Mouse (Mus musculus) frontal cortex, postnatal 10 days (tissue): Measurements from ENCODE around the gene Fam129b.

Source experiments
- DNase-seq, 2 experiments: peaks; one replicate each; pipeline ENCODE4 v3.0.0; 2022; ENCODE audit warnings: low spot score in 2 of 2, mixed read lengths in 1 of 2

Fam129b gene

DNA sequence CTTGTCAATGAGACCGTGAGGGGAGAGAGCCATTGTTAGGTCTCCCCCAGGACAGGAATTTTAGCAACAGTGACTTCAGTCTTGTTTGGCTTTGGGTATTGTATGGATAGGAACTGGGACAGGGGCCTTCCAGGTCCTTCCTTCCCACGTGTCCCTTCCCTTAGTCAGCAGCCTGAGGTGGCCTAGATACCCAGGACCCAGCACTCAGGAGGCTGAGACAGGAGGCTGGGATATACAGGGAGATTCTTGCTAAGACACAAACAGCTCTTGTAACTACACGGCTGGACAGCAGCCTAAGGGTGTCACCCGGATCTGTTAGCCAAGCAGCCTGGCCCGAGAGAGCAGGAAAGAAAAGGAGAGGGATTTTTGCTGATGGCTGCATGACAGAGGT, 16.3 kb upstream of the Fam129b start:
- no peak for DNase-seq

GRCm38 (mm10) chr2:32860799-32861198, 15.1 kb upstream of the Fam129b start:
- no peak for DNase-seq

DNA sequence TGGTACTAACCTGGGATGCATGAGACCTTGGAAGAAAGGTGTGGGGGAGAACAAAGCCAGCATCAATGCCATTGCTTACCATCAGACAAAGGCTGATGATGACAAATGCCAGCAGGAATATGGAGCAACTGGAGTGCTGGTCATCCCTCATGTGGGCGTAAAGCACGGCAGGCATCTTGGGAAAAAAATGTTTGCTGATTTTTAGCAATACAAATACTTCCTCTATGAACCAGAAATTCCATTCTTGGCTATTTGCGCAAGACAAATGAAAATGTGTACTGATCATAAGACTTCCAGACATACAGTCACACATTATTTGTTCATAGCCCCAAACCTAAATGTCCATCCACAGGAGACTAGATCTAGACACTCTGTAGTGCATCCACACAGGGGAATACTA, 12.6 kb upstream of the Fam129b start:
- no peak for DNase-seq

GRCm38 (mm10) chr2:32864755-32865154, 11.2 kb upstream of the Fam129b start:
- DNase-seq: no peak

- no peak for DNase-seq
These were observed 8.6 kb upstream of the Fam129b start for GRCm38 (mm10) chr2:32867354-32867753.

DNA sequence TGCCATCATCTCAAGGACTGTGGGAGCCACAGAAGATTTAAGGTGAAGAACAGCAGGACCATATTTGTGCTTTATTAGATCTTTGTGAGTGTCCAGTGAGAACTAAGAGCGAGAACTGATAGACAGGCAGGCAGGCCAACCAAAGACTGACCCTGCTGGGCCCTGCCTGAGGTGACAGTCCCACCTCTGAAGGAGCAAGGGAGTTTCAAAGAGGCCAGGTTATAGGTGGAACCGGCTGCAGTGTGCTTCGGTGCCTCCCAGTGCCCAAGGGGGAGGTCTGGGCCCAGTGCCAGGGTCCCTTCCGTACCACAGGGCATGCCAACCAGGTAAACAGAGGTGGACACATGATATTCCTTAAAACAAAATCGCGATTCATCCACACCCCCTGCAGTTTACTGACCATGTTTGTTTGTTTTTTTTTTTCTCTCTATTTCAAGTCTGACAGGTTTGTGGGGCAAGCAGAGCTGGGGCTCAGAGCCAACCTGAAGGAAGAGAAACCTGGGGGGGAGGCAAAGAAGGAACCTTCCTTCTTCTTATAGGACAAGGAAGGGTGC, 6.1 kb upstream of the Fam129b start:
- no peak for DNase-seq

GRCm38 (mm10) chr2:32870275-32871100, 5.4 kb upstream of the Fam129b start:
- no peak for DNase-seq

DNA sequence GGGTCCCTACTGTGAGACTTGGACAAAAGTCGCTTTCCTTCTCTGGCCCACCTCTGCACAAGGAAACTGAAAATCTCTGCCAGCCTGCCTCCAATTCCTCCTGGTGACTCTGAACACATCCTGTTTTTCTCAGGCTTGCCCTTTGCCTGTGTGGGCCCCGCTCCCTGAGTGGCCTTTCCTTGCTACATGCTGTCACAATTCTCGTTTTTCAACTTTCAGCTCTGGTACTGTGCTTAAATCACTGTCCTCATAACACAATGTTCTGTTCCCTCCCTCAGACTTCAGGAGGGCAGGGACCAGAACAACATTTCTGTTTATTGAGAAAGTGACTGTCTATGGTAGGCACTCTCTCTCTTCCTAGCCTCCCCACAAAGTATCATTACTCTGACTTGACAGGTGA, 1.8 kb upstream of the Fam129b start:
- DNase-seq: no peak

- no peak for DNase-seq
These were observed 801 bp upstream of the Fam129b start for GRCm38 (mm10) chr2:32874951-32875674.

DNA sequence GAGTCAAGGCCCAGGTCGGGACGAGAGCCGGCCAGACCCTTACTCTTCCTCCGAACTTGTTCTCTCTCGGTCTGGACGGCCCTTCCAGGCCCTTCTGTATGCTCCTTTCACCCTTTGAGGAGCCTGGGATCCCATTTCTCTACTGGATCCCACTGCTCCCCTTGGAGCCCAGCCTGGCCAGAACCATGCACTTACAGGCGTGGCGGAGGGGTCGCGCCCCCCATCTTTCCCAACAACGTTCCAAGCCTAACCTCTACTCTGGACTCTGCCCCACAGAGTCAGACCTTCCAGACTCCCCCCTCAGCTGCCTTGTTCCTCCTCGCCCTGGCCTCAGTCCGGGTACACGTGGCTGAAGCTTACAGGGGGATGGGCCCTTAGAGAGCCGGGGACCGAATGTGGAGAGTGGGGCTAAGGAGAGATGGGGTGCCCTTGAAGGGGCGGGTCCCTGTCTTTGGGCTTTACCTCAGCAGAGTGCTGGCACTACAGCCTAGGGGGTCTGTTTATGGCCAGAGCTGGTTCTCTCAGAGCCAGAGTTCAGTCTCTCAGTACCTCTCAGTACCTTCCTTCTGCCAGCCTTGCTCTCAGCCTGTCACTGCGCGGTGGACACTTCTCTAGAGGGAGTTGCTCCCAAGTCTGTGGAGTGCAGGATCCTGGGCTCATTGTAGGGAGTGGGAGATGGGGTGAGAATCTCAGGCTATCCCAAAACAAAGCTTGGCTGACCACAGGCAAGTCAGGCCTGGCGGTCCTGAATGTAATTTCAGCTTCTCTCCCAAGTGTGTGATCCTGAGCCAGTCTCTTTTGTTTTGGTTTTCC, 782 bp downstream of the Fam129b start:
- DNase-seq: no peak

- no peak for DNase-seq
These were observed 1.4 kb downstream of the Fam129b start for GRCm38 (mm10) chr2:32877303-32877702.

DNA sequence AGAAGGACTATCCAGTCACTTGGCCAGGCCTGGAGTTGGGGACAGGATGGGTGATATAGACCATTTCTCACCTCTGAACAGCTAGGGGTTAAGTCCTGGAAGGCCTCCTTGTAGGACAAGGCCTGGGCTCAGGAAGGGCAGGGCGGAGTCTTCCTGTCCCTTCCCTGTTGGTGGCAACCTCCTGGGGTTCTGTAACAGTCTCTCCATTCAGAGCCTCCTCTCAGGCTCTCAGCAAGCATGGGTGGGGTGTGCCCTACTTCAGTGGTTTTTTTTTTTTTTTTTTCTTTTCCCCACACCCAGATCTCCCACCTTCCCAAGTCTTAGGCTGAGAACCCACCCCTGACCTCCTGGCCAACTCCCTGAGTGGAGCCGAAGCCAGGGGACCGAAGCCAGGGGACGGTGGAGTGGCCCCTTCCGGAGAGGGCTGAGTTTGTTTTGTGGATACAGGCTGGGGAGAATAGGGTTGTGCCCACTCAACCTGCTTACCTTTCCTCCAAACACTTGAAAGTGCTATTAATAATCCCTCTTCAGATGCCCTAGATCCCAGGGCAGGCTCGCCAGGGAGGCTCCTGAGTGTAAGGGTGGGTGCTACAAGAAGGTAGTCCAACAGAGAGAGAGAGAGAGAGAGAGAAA, 2.0 kb downstream of the Fam129b start:
- no peak for DNase-seq

DNA sequence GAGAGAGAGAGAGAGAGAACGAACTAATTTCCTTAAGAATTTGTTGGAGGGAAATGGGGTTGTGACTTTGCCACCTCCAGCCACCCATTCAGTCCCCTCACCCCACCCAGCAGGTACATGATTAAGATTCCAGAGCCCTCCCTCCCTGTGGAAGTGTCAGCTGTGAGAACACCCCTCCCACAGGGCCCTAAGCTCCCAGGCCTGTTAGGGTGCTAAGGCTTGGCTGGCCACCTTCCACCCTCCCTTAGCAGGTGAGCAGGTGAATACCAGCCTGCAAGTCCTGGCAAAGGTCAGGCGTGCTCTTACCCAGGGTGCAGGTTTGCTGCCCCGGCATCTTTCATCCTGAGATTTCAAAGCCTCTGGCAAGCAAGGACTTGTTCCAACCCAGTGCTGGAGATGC, 2.5 kb downstream of the Fam129b start:
- DNase-seq: no peak

DNA sequence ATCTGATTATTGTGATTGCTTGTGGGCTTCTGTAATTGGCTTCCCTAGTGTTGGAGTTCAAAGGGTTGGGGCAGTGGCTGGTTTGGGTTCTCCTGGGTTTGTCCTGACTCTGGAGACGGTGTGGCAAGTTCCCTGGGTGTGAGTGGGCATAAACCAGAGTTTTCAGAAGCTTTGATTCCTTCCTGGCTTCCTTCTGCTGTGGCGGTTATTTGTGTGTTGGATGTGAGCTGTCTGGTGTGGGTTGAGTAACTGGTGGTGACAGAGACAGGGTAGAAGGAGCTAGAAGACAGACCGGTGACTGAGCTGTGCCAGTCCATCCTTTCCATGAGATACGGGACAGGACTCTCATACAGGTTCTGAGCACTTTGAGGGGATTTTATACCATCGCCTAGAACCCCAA, 3.7 kb downstream of the Fam129b start:
- DNase-seq: no peak

DNA sequence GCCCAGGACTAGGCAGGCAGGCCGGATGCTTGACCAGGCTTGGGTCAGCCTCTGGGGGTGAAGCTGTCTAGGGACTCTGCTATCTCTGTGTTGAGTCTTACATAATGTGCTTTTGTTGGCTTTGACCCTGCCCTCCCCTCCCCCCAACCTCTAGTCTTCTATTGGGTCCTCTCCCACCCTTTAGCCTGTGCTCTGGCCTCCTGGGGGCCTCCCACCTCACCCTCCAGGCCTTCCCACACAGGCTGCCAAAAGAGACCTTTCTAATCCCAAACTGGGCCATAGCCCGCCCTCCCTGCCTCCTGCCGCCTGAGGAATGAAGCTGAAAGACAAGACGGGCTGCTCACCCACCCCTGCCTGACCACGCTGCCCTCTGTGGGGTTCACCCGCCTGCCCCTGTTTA, 5.1 kb downstream of the Fam129b start:
- no peak for DNase-seq

DNA sequence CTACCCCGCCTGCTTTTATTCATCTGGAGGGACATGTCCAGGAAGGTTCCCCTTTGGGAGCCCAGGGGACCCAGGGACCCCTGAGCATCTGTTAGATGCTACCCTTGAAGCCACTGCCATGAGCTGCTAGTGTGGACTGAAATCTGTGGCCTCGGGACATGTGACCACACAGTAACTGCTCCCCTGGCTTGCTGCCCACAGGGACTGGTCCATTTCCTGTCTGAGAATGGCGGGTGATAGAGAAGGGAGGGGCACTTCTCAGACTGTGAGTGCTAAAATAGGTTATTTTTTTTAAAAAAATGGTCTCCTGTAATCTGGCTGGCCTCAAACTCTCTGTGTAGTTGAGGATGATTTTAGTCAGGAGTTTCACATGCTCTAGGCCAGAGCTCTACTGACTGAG, 5.8 kb downstream of the Fam129b start:
- DNase-seq: no peak

DNA sequence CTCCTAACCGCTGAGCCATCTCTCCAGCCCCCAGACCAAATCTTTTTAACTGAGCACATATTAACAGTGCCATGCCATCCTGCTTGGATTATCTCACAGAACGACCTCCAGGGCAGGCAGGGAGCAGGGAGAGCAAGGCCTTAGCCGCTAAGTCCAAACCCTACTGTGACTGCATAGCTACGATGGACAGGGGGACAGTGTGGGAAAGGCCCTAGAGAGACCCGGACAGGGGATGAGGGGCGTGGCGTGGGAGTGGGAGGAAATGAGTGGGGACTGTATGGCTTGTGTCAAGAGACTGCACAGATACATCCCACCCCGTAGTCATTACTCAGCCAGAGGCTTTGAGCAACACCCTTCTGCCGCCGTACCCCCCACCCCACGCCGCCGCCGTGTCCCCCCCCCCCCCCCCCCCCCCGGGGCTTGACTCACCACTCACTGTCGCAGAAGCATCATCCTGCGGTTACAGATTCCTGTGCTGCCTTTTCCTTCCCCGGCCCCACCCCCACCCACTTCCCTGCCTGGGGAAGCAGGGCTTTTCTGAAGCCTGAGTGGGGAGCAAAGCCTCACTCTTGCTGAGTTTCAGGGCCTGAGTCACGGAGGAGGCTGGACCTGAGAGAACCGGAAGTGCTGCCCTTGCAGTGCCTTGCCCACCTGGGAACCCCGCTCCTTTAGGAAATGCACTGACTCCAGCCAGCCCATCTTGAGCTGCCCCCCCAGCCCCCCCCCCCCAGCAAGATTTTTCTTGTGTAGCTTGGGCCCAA, 6.5 kb downstream of the Fam129b start:
- DNase-seq: no peak

GRCm38 (mm10) chr2:32884745-32885144, 8.8 kb downstream of the Fam129b start:
- no peak for DNase-seq

DNA sequence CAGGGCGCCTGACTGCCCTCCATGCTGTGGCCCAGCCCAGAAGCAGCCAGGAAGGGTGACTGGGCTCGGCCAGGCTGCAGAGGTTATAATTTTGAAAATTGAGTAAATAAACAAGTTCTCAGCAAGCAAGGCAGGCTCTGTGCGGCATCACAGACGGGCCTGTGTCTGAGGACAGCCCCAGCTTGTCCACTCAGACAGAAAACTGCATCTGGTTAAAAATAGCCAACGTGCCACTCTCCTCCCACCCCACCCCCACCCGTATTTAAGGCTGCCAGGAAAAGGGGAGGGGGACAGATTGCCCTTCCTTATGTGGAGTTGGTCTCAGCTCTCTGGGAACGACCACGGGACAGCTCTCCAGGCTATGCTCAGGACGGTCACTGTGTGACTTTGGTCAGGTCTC, 12.1 kb downstream of the Fam129b start:
- DNase-seq: no peak

DNA sequence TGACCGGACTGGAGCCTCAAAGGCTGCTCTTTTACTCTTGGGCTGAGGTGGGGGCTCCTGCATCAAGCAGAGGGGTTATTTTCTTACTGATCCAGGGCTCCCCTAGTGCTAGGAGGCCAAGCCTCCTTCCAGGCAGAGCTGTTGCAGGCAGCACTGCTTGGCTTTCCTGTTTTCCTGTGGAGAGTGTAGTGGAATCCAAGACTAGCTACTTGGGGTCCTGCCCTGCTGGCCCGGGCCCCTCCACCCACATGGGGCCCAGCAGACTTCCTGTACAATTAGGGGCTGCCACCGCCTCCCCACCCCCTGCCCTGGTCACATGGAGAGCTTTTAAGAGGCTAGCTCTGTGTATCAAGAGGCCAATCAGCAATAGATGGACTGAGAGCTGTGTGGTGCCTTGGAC, 12.6 kb downstream of the Fam129b start:
- DNase-seq: no peak

- no peak for DNase-seq
These were observed 14.4 kb downstream of the Fam129b start for GRCm38 (mm10) chr2:32890280-32890679.
